Mouse (Mus musculus): ENCODE measurements around the gene Pianp.

Pianp gene

GRCm38 (mm10) chr6:124996551-124997501 lies at the start of gene Pianp:
Gene Pianp (plus strand): TSS chr6:124996694.
- DNase-seq, result peak; percentile 85

- no peak for DNase-seq
Observed at GRCm38 (mm10) chr6:124953991-124954715, 42.3 kb upstream of the Pianp start.

GRCm38 (mm10) chr6:124955212-124955611 lies 41.3 kb upstream of the Pianp start:
- no peak for DNase-seq

- no peak for DNase-seq
Observed at GRCm38 (mm10) chr6:124958127-124958526, 38.4 kb upstream of the Pianp start.

- DNase-seq, result no peak
Observed at GRCm38 (mm10) chr6:124959960-124960359, 36.5 kb upstream of the Pianp start.

- no peak for DNase-seq
Observed at GRCm38 (mm10) chr6:124961021-124961420, 35.5 kb upstream of the Pianp start.

GRCm38 (mm10) chr6:124964638-124965037 lies 31.9 kb upstream of the Pianp start:
- no peak for DNase-seq

GRCm38 (mm10) chr6:124965088-124965719 lies 31.3 kb upstream of the Pianp start, which contains the start of gene Cops7a:
Gene Cops7a (minus strand): TSS chr6:124965538.
- peak; percentile 93 for DNase-seq

GRCm38 (mm10) chr6:124965747-124966146 lies 30.7 kb upstream of the Pianp start:
- DNase-seq, result peak; percentile 50

GRCm38 (mm10) chr6:124966466-124967118 lies 29.9 kb upstream of the Pianp start:
- DNase-seq, result no peak

- peak; percentile 67 for DNase-seq
Observed at GRCm38 (mm10) chr6:124967766-124968165, 28.7 kb upstream of the Pianp start.

GRCm38 (mm10) chr6:124992241-124992640 lies 4.3 kb upstream of the Pianp start:
- no peak for DNase-seq

GRCm38 (mm10) chr6:124993365-124993764 lies 3.1 kb upstream of the Pianp start:
- no peak for DNase-seq

GRCm38 (mm10) chr6:124993876-124994275 lies 2.6 kb upstream of the Pianp start:
- no peak for DNase-seq

GRCm38 (mm10) chr6:124995246-124995645 lies 1.2 kb upstream of the Pianp start:
- DNase-seq, result no peak

GRCm38 (mm10) chr6:124995831-124996403 lies 577 bp upstream of the Pianp start:
- DNase-seq, result no peak

GRCm38 (mm10) chr6:124998066-124998465 lies 1.6 kb downstream of the Pianp start:
- peak; percentile 46 for DNase-seq

- DNase-seq, result no peak
Observed at GRCm38 (mm10) chr6:124999091-124999490, 2.6 kb downstream of the Pianp start.

GRCm38 (mm10) chr6:124999546-124999945 lies 3.1 kb downstream of the Pianp start:
- DNase-seq, result no peak

GRCm38 (mm10) chr6:125003706-125004105 lies 7.2 kb downstream of the Pianp start:
- DNase-seq, result no peak

GRCm38 (mm10) chr6:125005086-125005485 lies 8.6 kb downstream of the Pianp start:
- no peak for DNase-seq

GRCm38 (mm10) chr6:125008060-125008459 lies 11.6 kb downstream of the Pianp start:
- DNase-seq, result no peak
